Mouse (Mus musculus) heart, embryonic 14.5 days (tissue): ENCODE results near the gene Map1s. TPM values are rescaled to one million over a fixed set of nuclear protein-coding genes. Genes with fewer than 3 reads are reported as not detected.

ENCODE experiments used
- ATAC-seq: fragments of 200-750 bp; cut with Nextera tagmentation; 2 replicates; pipeline ENCODE4 v1.8.0; 2017; ENCODE audit warnings: low read depth, moderate TSS enrichment; ENCODE audit not compliant: insufficient number of reproducible peaks, insufficient read depth, low FRiP score
- H3K27ac ChIP-seq, 2 experiments: fragments of 200-500 bp in 1 of 2; fragments of 300-500 bp in 1 of 2; sonication (generic) in 1 of 2; replicated peaks in 1 of 2; 2 replicates each; pipeline ENCODE4 v1.5.1; 2012 to 2014; ENCODE audit warnings: low read depth in 2 of 2, low read length in 2 of 2, control low read depth in 1 of 2, mild to moderate bottlenecking in 1 of 2, mixed read lengths in 1 of 2; ENCODE audit not compliant: control insufficient read depth in 1 of 2, insufficient read depth in 1 of 2
- H3K27me3 ChIP-seq: fragments of 300-500 bp; sonication (generic); 2 replicates; pipeline ENCODE4 v1.6.1; 2014; ENCODE audit warnings: mild to moderate bottlenecking, low read length, control low read depth; ENCODE audit not compliant: control insufficient read depth, insufficient read depth
- H3K36me3 ChIP-seq: fragments of 300-500 bp; sonication (generic); 2 replicates; pipeline ENCODE4 v1.6.1; 2014; ENCODE audit warnings: mild to moderate bottlenecking, control low read depth, low read length, mixed read lengths; ENCODE audit not compliant: control insufficient read depth, insufficient read depth
- H3K4me1 ChIP-seq, 2 experiments: fragments of 200-500 bp in 1 of 2; fragments of 300-500 bp in 1 of 2; sonication (generic) in 1 of 2; 2 replicates each; pipeline ENCODE4 v1.6.1; 2012 to 2014; ENCODE audit warnings: low read length in 2 of 2, control low read depth in 1 of 2, mixed read lengths in 1 of 2; ENCODE audit not compliant: control insufficient read depth in 2 of 2, insufficient read depth in 2 of 2
- H3K4me2 ChIP-seq: fragments of 300-500 bp; sonication (generic); 2 replicates; pipeline ENCODE4 v1.6.1; 2014; ENCODE audit warnings: mild to moderate bottlenecking, low read length
- H3K4me3 ChIP-seq, 2 experiments: fragments of 200-500 bp in 1 of 2; fragments of 300-500 bp in 1 of 2; sonication (generic) in 1 of 2; 2 replicates each; pipeline ENCODE4 v1.5.1; 2012 to 2014; ENCODE audit warnings: low read length in 2 of 2, mild to moderate bottlenecking in 2 of 2, control low read depth in 1 of 2, low read depth in 1 of 2, moderate library complexity in 1 of 2; ENCODE audit not compliant: control insufficient read depth in 1 of 2, insufficient read depth in 1 of 2
- H3K9ac ChIP-seq: fragments of 300-500 bp; sonication (generic); 2 replicates; pipeline ENCODE4 v1.6.1; 2014; ENCODE audit warnings: mild to moderate bottlenecking, low read length
- H3K9me3 ChIP-seq: fragments of 300-500 bp; sonication (generic); 2 replicates; pipeline ENCODE4 v1.6.1; 2016; ENCODE audit warnings: low read length, control low read depth; ENCODE audit not compliant: control insufficient read depth
- WGBS: fragments of 180-500 bp; shearing (Covaris S2); extraction: QIAGEN DNeasy Blood & Tissue Kit; methylation state at CpG from one replicate; pipeline ENCODE4 v1.1.7; 2014; 5-methylcytosine and 5-hydroxymethylcytosine counted together
- polyA plus RNA-seq: library from polyadenylated mRNA; unstranded; fragments of >200 nt; fragmentation: Nextera tagmentation; extraction: Ambion mirVana; gene quantifications from 2 replicates; pipeline ENCODE4 v1.2.1, GENCODE M21; 2014

The Map1s gene
- polyA plus RNA-seq, 1 experiment from 2014 or later: 29.9 TPM

DNA sequence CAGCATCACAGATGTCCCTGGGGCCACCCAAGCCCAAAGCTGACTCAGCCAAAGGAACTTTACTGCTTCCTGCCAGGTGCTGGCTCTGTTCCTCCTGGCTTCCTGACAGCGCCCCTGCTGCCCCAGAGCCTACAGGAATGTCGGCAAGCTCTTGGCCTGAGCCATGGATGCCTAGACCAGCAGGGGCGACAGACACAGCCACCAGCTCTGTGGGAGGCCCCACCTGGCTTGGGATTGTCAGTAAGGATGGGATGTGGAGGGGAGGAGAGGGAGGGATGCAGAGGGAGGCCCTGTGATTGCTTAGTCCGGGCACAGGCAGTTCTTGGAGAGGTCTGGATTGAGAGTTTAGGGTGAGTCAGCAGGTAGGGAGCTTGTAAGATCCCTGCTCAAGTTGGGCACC, 25.6 kb upstream of the Map1s start:
- ATAC-seq: no peak
- H3K9me3 ChIP-seq: no peaks in the 10 kb centered on the region
- H3K4me2 ChIP-seq: no peak overlapping the region
- peaks cover 10% of the 10 kb centered on the region in 2 experiments for H3K4me1 ChIP-seq
- H3K36me3 ChIP-seq: no peaks in the 10 kb centered on the region
- H3K9ac ChIP-seq: peak overlapping the region; percentile 25; the same call in 1 of the 2 replicates
- H3K4me3 ChIP-seq: no peak overlapping the region
- WGBS: 3% methylated on average over 4 of the region's 4 CpGs
- no peak overlapping the region for H3K27ac ChIP-seq
- H3K27me3 ChIP-seq: no peaks in the 10 kb centered on the region

DNA sequence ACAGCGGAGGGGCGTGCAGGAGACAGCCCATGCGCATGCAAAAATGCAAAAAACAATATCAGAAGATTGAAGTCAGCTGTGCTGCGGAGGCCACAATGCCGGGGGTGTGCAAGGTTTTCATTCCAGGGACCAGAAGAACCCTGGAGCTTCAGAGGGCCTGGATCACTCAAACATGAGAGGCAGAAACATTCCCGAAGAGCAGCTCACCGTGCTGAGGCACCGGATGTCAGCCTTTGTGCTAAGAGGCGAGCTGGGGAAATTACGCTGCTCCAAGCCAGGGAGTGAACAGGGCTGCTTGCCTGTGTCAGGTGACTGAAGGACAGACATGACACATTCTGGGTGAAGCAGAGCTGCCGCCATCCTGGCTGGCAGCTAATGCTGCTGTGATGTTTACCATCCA, 25.2 kb upstream of the Map1s start:
- H3K27me3 ChIP-seq: no peaks in the 10 kb centered on the region
- no peak overlapping the region for H3K27ac ChIP-seq
- no peak overlapping the region for H3K4me3 ChIP-seq
- peaks cover 10% of the 10 kb centered on the region in 2 experiments for H3K4me1 ChIP-seq
- H3K36me3 ChIP-seq: no peaks in the 10 kb centered on the region
- no peaks in the 10 kb centered on the region for H3K9me3 ChIP-seq
- H3K4me2 ChIP-seq: no peak overlapping the region
- ATAC-seq: no peak
- WGBS: 15% methylated on average over 11 of the region's 11 CpGs
- H3K9ac ChIP-seq: peak overlapping the region; percentile 25; the same call in 1 of the 2 replicates

DNA sequence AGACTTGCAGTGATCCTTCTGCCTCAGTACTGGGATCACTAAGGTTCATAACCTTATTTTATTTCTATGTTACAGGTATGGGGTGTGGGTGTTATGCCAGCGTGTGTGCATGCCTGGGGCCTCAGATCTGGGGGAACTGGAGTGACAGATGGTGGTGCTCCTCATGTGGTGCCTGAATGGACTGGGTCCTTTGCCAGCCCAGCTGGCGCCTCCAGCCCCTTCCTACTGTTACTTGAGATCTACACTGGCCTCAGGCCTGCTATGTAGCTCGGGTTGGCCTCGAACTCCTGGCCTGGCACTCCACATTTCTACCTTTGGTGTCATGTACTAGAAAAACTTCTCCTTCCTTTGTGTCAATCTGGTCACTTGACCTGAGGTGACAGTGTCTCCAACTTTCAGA, 21.5 kb upstream of the Map1s start:
- Histone ChIP-seq H3K36me3 (no peaks in the 10 kb centered on the region), H3K4me2 (no peak overlapping the region), H3K27ac (no peak overlapping the region), H3K4me1 (peaks cover 10% of the 10 kb centered on the region in 2 experiments), H3K4me3 (no peak overlapping the region), H3K9ac (no peak overlapping the region), H3K9me3 (no peaks in the 10 kb centered on the region), H3K27me3 (no peaks in the 10 kb centered on the region)
- ATAC-seq: no peak
- WGBS: 88% methylated on average over 4 of the region's 4 CpGs

DNA sequence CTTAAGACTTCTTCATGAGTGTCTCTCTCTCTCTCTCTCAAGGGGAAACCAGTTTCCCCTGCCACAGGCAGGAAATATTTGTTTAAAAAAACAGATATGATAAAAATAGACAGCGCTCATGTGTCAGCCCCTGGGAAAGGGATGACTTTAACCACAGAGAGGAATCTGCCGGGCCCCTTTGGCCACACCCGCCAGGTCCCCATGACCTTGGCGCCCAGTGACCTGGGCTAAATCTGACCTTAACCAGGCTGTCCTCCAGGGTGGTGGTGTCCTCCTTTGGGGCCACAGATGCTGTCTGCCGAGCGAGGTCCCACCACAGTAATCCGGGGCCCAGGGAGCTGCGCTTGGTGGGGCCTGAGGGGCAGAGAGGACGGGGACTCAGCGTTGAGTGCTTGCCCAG, 21.0 kb upstream of the Map1s start:
- Histone ChIP-seq H3K4me2 (no peak overlapping the region), H3K4me3 (no peak overlapping the region), H3K4me1 (peaks cover 10% of the 10 kb centered on the region in 2 experiments), H3K9ac (no peak overlapping the region), H3K9me3 (no peaks in the 10 kb centered on the region), H3K27ac (no peak overlapping the region), H3K27me3 (no peaks in the 10 kb centered on the region; the same call in 1 of the 2 replicates), H3K36me3 (no peaks in the 10 kb centered on the region)
- no peak for ATAC-seq
- WGBS: 72% methylated on average over 10 of the region's 10 CpGs

DNA sequence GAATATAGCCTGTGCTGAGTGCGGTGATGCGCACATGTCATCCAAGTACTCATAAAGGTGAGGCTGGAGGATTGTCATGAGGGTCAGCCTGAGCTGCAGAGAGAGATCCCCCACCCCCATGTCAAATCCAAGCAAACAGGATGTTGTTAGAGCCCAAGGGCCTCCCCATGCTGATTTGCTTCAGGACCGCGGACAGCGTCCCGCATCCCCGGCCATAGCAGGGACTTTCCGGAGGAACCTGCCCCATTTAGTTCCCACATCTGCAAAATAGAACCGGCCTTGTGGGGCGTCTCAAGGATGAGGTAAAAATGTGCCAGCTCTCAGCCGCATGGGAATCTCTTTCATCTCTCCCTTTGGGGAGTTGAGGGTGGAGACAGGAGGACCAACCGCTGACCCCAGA, 20.1 kb upstream of the Map1s start:
- 12% methylated on average over 12 of the region's 12 CpGs for WGBS
- 0 out of 2 replicates have a peak, but pooled peaks cover under 1% of the 10 kb centered on the region for H3K9me3 ChIP-seq
- H3K36me3 ChIP-seq: no peaks in the 10 kb centered on the region
- H3K4me2 ChIP-seq: no peak overlapping the region
- peaks cover 7% of the 10 kb centered on the region for H3K27me3 ChIP-seq
- H3K4me1 ChIP-seq: peaks cover under 1 to 3% of the 10 kb centered on the region in 2 experiments; a peak in 2 of 4 replicates
- no peak overlapping the region for H3K9ac ChIP-seq
- H3K27ac ChIP-seq: no peak overlapping the region
- H3K4me3 ChIP-seq: no peak overlapping the region
- no peak for ATAC-seq

DNA sequence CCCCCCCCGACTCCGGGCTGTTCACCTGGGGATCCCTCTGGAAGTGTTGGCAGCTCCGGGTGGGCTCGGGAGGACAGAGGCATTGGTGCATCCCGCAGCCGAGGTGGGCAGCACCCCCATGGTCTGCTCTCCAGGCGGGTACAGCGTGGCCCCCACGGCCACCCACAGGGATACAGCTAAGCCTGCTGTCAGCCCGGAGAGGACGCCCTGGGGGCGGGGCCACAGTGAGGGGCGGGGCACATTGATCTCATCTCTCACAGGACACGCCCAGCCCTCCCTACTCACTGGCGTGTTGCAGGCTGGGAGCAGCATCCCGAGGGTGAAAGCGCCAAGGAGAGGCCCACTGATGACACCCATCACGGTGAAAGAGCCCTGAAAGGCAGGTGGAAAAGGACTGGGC, 18.1 kb upstream of the Map1s start:
- Histone ChIP-seq H3K9ac (no peak overlapping the region), H3K4me1 (peaks cover 2 to 7% of the 10 kb centered on the region in 2 experiments; a peak in 3 of 4 replicates), H3K27me3 (peaks cover 28% of the 10 kb centered on the region), H3K9me3 (0 out of 2 replicates have a peak, but pooled peaks cover 4% of the 10 kb centered on the region), H3K4me3 (no peak overlapping the region), H3K27ac (no peak overlapping the region), H3K36me3 (no peaks in the 10 kb centered on the region), H3K4me2 (no peak overlapping the region)
- 5% methylated on average over 13 of the region's 18 CpGs for WGBS
- ATAC-seq: no peak

DNA sequence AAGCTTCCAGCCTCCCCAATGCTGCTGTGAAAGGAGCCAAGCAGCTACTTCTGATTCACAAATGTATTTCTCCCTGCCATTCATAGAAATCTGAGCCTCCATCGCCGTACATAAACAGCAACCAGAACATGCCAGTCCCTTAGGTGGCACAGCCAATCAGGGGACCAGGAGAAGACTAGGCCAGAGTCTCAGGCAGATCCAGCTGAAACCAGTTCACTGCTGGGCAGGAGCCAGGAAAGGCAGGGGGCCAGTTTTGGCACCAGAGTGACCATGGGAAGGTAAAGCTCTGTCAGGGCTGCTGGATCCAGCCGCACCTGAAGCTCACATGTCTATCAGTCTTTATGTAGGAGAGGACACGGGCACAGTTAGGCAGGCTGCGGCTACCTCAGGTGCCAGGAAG, 15.1 kb upstream of the Map1s start:
- H3K9me3 ChIP-seq: 0 out of 2 replicates have a peak, but pooled peaks cover 4% of the 10 kb centered on the region
- no peak overlapping the region for H3K4me3 ChIP-seq
- no peak overlapping the region for H3K27ac ChIP-seq
- H3K27me3 ChIP-seq: peaks cover 41% of the 10 kb centered on the region
- WGBS: 91% methylated on average over 5 of the region's 5 CpGs
- peaks cover 21% of the 10 kb centered on the region for H3K36me3 ChIP-seq
- H3K4me1 ChIP-seq: peaks cover 2 to 11% of the 10 kb centered on the region in 2 experiments; a peak in 3 of 4 replicates
- H3K4me2 ChIP-seq: no peak overlapping the region
- no peak for ATAC-seq
- no peak overlapping the region for H3K9ac ChIP-seq

DNA sequence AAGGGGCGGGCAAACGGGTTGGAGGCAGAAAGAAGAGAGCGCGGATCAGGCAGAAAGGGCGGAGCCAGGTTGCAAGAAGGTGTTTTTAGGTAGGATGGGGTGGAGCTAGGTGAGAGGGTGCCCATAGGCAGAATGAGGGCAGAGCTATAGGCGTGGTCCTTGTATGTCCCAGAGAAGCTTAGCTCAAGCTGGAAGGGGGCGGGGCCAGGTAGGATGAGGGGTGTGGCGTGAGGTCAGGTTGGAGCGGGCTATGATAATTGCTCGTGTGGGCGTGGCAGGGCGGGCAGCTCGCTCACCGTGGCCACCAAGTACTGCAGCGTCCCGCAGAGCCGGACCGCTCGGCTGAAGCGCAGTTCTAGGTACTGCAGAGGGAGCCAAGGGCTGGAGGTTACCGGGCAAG, 14.4 kb upstream of the Map1s start:
- Histone ChIP-seq H3K27ac (no peak overlapping the region), H3K4me3 (no peak overlapping the region), H3K4me1 (peaks cover 6 to 17% of the 10 kb centered on the region in 2 experiments; a peak in 3 of 4 replicates), H3K9ac (no peak overlapping the region), H3K36me3 (peaks cover 23% of the 10 kb centered on the region), H3K4me2 (no peak overlapping the region), H3K9me3 (0 out of 2 replicates have a peak, but pooled peaks cover 4% of the 10 kb centered on the region), H3K27me3 (peaks cover 41% of the 10 kb centered on the region)
- no peak for ATAC-seq
- WGBS: 8% methylated on average over 21 of the region's 21 CpGs
